15 mouse cellular contexts compared by ENCODE assay signal in the genomic region with DNA sequence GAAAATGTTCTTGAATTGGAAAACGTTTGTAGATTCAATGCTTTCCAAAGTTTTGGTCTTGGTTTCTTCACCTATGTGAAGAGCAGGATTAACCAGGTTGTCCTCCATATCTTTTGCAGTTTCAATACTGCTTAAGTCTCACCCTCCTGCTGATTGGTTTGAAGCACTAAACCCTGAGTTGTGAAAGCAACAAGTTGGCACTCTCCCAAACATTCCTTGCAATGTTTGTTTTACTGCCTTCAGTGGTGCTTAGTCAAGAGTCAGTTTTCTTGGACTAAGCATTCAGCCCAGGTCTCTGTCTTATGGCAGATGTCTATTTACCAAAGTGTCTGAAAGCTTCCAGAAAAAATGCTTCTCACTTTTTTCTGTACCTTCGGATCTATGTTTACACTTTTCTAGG.
DNase-seq lines count a peak whose midpoint lies in the region; ATAC-seq and TF ChIP-seq lines count a peak whose summit lies in the region.
"Had no signal": no experiment of that assay in that cellular context is flagged by ENCODE, and none has a peak within 500 bp of the region (broad histone marks: within the 10 kb centered on the region; RNA-seq: fewer than 3 reads in every experiment).

No protein-coding gene starts in this region.

- no peaks in the 10 kb centered on the region for H3K9me3 ChIP-seq in embryonic facial prominence, embryonic 14.5 days (ENCODE audit: control insufficient read depth, low read length)
- no peaks in the 10 kb centered on the region for H3K9me3 ChIP-seq in embryonic facial prominence, embryonic 10.5 days
- no peaks in the 10 kb centered on the region for H3K9me3 ChIP-seq in liver, embryonic 14.5 days (ENCODE audit: control insufficient read depth, low read length)
- H3K9me3 ChIP-seq in liver, embryonic 12.5 days (replicated peaks), result no peaks in the 10 kb centered on the region
- H3K9me3 ChIP-seq in intestine, embryonic 16.5 days (ENCODE audit: control insufficient read depth, low read length), result no peaks in the 10 kb centered on the region
- H3K9me3 ChIP-seq: G1E; limb, embryonic 12.5 days; megakaryocyte, embryonic 14.5 days had no signal

- H3K4me2 ChIP-seq in embryonic facial prominence, embryonic 14.5 days (ENCODE audit: low read depth, low read length), result no peak overlapping the region
- no peak overlapping the region for H3K4me2 ChIP-seq in liver, embryonic 14.5 days (ENCODE audit: low read depth)
- no peak overlapping the region for H3K4me2 ChIP-seq in liver, embryonic 12.5 days
- H3K4me2 ChIP-seq in intestine, embryonic 16.5 days (ENCODE audit: low read depth, low read length), result no peak overlapping the region
- H3K4me2 ChIP-seq: limb, embryonic 12.5 days had no signal

- peak; percentile 64 for DNase-seq in embryonic facial prominence, embryonic 14.5 days (ENCODE audit: low spot score)
- no peak for DNase-seq in embryonic facial prominence, embryonic 10.5 days (ENCODE audit: low spot score)
- DNase-seq in liver, embryonic 14.5 days (ENCODE audit: low read depth in 3 of 3, low spot score in 3 of 3), result peak; percentile 6 to 9 (median 7)
- DNase-seq in mesoderm, embryonic 11.5 days (ENCODE audit: low read depth, low spot score), result peak; percentile 2
- no peak for DNase-seq in c-Kit-positive CD71-positive TER-119-positive erythroid progenitor cells, embryonic 14.5 days (ENCODE audit: low spot score)
- DNase-seq in urinary bladder, postnatal 25 days (ENCODE audit: low spot score), result no peak
- DNase-seq: cerebellum, postnatal 10 days; heart, adult 2 months; retina, postnatal 1 day; thymus, postnatal 36 days had no signal

- H3K4me3 ChIP-seq in embryonic facial prominence, embryonic 14.5 days (ENCODE audit: low read depth, low read length), result no peak overlapping the region
- H3K4me3 ChIP-seq in embryonic facial prominence, embryonic 10.5 days, result no peak overlapping the region
- H3K4me3 ChIP-seq in liver, embryonic 14.5 days (ENCODE audit: insufficient read depth in 1 of 2, low read depth in 2 of 2, low read length in 2 of 2), result no peak overlapping the region
- H3K4me3 ChIP-seq in liver, embryonic 12.5 days, result no peak overlapping the region
- no peak overlapping the region for H3K4me3 ChIP-seq in intestine, embryonic 16.5 days (ENCODE audit: low read length)
- H3K4me3 ChIP-seq: heart, adult 2 months; limb, embryonic 12.5 days; megakaryocyte, embryonic 14.5 days had no signal

- H3K4me1 ChIP-seq in embryonic facial prominence, embryonic 14.5 days (ENCODE audit: control insufficient read depth, insufficient read depth, low read length), result no peaks in the 10 kb centered on the region
- no peaks in the 10 kb centered on the region for H3K4me1 ChIP-seq in embryonic facial prominence, embryonic 10.5 days
- no peaks in the 10 kb centered on the region for H3K4me1 ChIP-seq in liver, embryonic 14.5 days (replicated peaks; ENCODE audit: control insufficient read depth in 2 of 2, insufficient read depth in 2 of 2, low read length in 1 of 2)
- no peaks in the 10 kb centered on the region for H3K4me1 ChIP-seq in liver, embryonic 12.5 days
- H3K4me1 ChIP-seq in intestine, embryonic 16.5 days (ENCODE audit: control insufficient read depth, insufficient read depth, low read length), result no peaks in the 10 kb centered on the region
- H3K4me1 ChIP-seq: limb, embryonic 12.5 days; megakaryocyte, embryonic 14.5 days had no signal

- no peak for TF ChIP-seq CTCF in liver, embryonic 14.5 days (IDR thresholded peaks at IDR 0.05; ENCODE audit: low read depth)

- H3K9ac ChIP-seq in embryonic facial prominence, embryonic 14.5 days (ENCODE audit: low read depth, low read length), result no peak overlapping the region
- H3K9ac ChIP-seq in liver, embryonic 14.5 days (replicated peaks), result no peak overlapping the region
- no peak overlapping the region for H3K9ac ChIP-seq in liver, embryonic 12.5 days
- no peak overlapping the region for H3K9ac ChIP-seq in intestine, embryonic 16.5 days (ENCODE audit: low read depth, low read length)
- H3K9ac ChIP-seq: limb, embryonic 12.5 days had no signal

- WGBS in embryonic facial prominence, embryonic 14.5 days, result 54% methylated on average over 2 of the region's 2 CpGs
- WGBS in embryonic facial prominence, embryonic 10.5 days, result 72% methylated on average over 2 of the region's 2 CpGs
- WGBS in liver, embryonic 14.5 days (ENCODE audit: insufficient replicate concordance), result 37% methylated on average over 2 of the region's 2 CpGs
- 34% methylated on average over 2 of the region's 2 CpGs for WGBS in liver, embryonic 12.5 days (ENCODE audit: insufficient replicate concordance)
- WGBS in intestine, embryonic 16.5 days, result 35% methylated on average over 2 of the region's 2 CpGs

- H3K27ac ChIP-seq in embryonic facial prominence, embryonic 14.5 days (replicated peaks; ENCODE audit: low read depth, low read length), result no peak overlapping the region
- H3K27ac ChIP-seq in embryonic facial prominence, embryonic 10.5 days (replicated peaks), result no peak overlapping the region
- H3K27ac ChIP-seq in liver, embryonic 14.5 days, result no peak overlapping the region
- H3K27ac ChIP-seq in liver, embryonic 12.5 days, result no peak overlapping the region
- H3K27ac ChIP-seq in intestine, embryonic 16.5 days (ENCODE audit: low read length), result no peak overlapping the region
- H3K27ac ChIP-seq: heart, adult 2 months; limb, embryonic 12.5 days had no signal

- ATAC-seq in embryonic facial prominence, embryonic 14.5 days (ENCODE audit: low read depth), result 0 out of 2 replicates have a peak, but pooled peaks have one; percentile 37
- no peak for ATAC-seq in liver, embryonic 14.5 days (ENCODE audit: insufficient read depth)
- ATAC-seq in liver, embryonic 12.5 days, result no peak
- ATAC-seq in intestine, embryonic 16.5 days, result peak; percentile 74

- no peaks in the 10 kb centered on the region for H3K36me3 ChIP-seq in embryonic facial prominence, embryonic 14.5 days (ENCODE audit: control insufficient read depth, insufficient read depth, low read length)
- no peaks in the 10 kb centered on the region for H3K36me3 ChIP-seq in embryonic facial prominence, embryonic 10.5 days (replicated peaks)
- H3K36me3 ChIP-seq in liver, embryonic 14.5 days (replicated peaks; ENCODE audit: control insufficient read depth, insufficient read depth, low read depth), result no peaks in the 10 kb centered on the region
- H3K36me3 ChIP-seq in liver, embryonic 12.5 days, result no peaks in the 10 kb centered on the region
- H3K36me3 ChIP-seq in intestine, embryonic 16.5 days (ENCODE audit: control insufficient read depth, insufficient read depth, low read length), result no peaks in the 10 kb centered on the region
- H3K36me3 ChIP-seq: G1E; limb, embryonic 12.5 days had no signal

- no peak for TF ChIP-seq EP300 in liver, embryonic 14.5 days (IDR thresholded peaks at IDR 0.05; ENCODE audit: low read depth)

- no peaks in the 10 kb centered on the region for H3K27me3 ChIP-seq in embryonic facial prominence, embryonic 14.5 days (replicated peaks; ENCODE audit: control insufficient read depth, insufficient read depth, low read length)
- no peaks in the 10 kb centered on the region for H3K27me3 ChIP-seq in embryonic facial prominence, embryonic 10.5 days (replicated peaks; ENCODE audit: low read depth, poor library complexity, severe bottlenecking)
- H3K27me3 ChIP-seq in liver, embryonic 14.5 days (ENCODE audit: control insufficient read depth, insufficient read depth, low read length), result no peaks in the 10 kb centered on the region
- H3K27me3 ChIP-seq in liver, embryonic 12.5 days (replicated peaks), result no peaks in the 10 kb centered on the region
- H3K27me3 ChIP-seq in intestine, embryonic 16.5 days (replicated peaks; ENCODE audit: control insufficient read depth, insufficient read depth, low read length), result no peaks in the 10 kb centered on the region
- H3K27me3 ChIP-seq: limb, embryonic 12.5 days; megakaryocyte, embryonic 14.5 days had no signal

Comparison
In these comparisons a context has a peak if more than half of its experiments do, and no peak if none do; other contexts are left out.
1. DNase-seq: peak in embryonic facial prominence, embryonic 14.5 days (single experiment), liver, embryonic 14.5 days (3 of 3) and mesoderm, embryonic 11.5 days (single experiment); none in embryonic facial prominence, embryonic 10.5 days (single experiment), c-Kit-positive CD71-positive TER-119-positive erythroid progenitor cells, embryonic 14.5 days (single experiment) and urinary bladder, postnatal 25 days (single experiment).
2. ATAC-seq: peak in embryonic facial prominence, embryonic 14.5 days (single experiment) and intestine, embryonic 16.5 days (single experiment); none in liver, embryonic 14.5 days (single experiment) and liver, embryonic 12.5 days (single experiment).